Mouse (Mus musculus): ENCODE results near the gene Map3k14.

Gene Map3k14

GRCm38 (mm10) chr11:103236903-103237302 lies 30.4 kb downstream of the Map3k14 start:
- no peak for TF ChIP-seq GATA4 (IDR thresholded peaks at IDR 0.05; ENCODE audit: insufficient replicate concordance, low read length)

GRCm38 (mm10) chr11:103236431-103236830 lies 30.8 kb downstream of the Map3k14 start:
- no peak for TF ChIP-seq GATA4 (IDR thresholded peaks at IDR 0.05; ENCODE audit: insufficient replicate concordance, low read length)

- TF ChIP-seq GATA4 (IDR thresholded peaks at IDR 0.05; ENCODE audit: insufficient replicate concordance, low read length), result no peak
These were observed 31.6 kb downstream of the Map3k14 start for GRCm38 (mm10) chr11:103235702-103236101.

- no peak for TF ChIP-seq GATA4 (IDR thresholded peaks at IDR 0.05; ENCODE audit: insufficient replicate concordance, low read length)
These were observed 32.8 kb downstream of the Map3k14 start for GRCm38 (mm10) chr11:103234447-103234846.

- no peak for TF ChIP-seq GATA4 (IDR thresholded peaks at IDR 0.05; ENCODE audit: insufficient replicate concordance, low read length)
These were observed 34.3 kb downstream of the Map3k14 start for GRCm38 (mm10) chr11:103232966-103233365.

- TF ChIP-seq GATA4 (IDR thresholded peaks at IDR 0.05; ENCODE audit: insufficient replicate concordance, low read length), result no peak
These were observed 35.9 kb downstream of the Map3k14 start for GRCm38 (mm10) chr11:103231367-103231766.

GRCm38 (mm10) chr11:103230626-103231025 lies 36.6 kb downstream of the Map3k14 start:
- TF ChIP-seq GATA4 (IDR thresholded peaks at IDR 0.05; ENCODE audit: insufficient replicate concordance, low read length), result no peak

- no peak for TF ChIP-seq GATA4 (IDR thresholded peaks at IDR 0.05; ENCODE audit: insufficient replicate concordance, low read length)
These were observed 37.7 kb downstream of the Map3k14 start for GRCm38 (mm10) chr11:103229608-103230007.

- TF ChIP-seq GATA4 (IDR thresholded peaks at IDR 0.05; ENCODE audit: insufficient replicate concordance, low read length), result no peak
These were observed 43.3 kb downstream of the Map3k14 start for GRCm38 (mm10) chr11:103223951-103224456.

GRCm38 (mm10) chr11:103223444-103223843 lies 43.8 kb downstream of the Map3k14 start:
- TF ChIP-seq GATA4 (IDR thresholded peaks at IDR 0.05; ENCODE audit: insufficient replicate concordance, low read length), result no peak

- TF ChIP-seq GATA4 (IDR thresholded peaks at IDR 0.05; ENCODE audit: insufficient replicate concordance, low read length), result no peak
These were observed 45.8 kb downstream of the Map3k14 start for GRCm38 (mm10) chr11:103221437-103221836.

- TF ChIP-seq GATA4 (IDR thresholded peaks at IDR 0.05; ENCODE audit: insufficient replicate concordance, low read length), result no peak
These were observed 47.3 kb downstream of the Map3k14 start for GRCm38 (mm10) chr11:103219995-103220394.

GRCm38 (mm10) chr11:103219259-103219658 lies 48.0 kb downstream of the Map3k14 start:
- TF ChIP-seq GATA4 (IDR thresholded peaks at IDR 0.05; ENCODE audit: insufficient replicate concordance, low read length), result no peak

- TF ChIP-seq GATA4 (IDR thresholded peaks at IDR 0.05; ENCODE audit: insufficient replicate concordance, low read length), result no peak
These were observed 48.8 kb downstream of the Map3k14 start for GRCm38 (mm10) chr11:103218517-103218901.

- no peak for TF ChIP-seq GATA4 (IDR thresholded peaks at IDR 0.05; ENCODE audit: insufficient replicate concordance, low read length)
These were observed 49.3 kb downstream of the Map3k14 start, which contains the start of gene Spata32 for GRCm38 (mm10) chr11:103217790-103218516. Gene Spata32 (minus strand): TSS chr11:103218432.

- TF ChIP-seq GATA4 (IDR thresholded peaks at IDR 0.05; ENCODE audit: insufficient replicate concordance, low read length), result no peak
These were observed 51.9 kb downstream of the Map3k14 start for GRCm38 (mm10) chr11:103215355-103215754.

- no peak for TF ChIP-seq GATA4 (IDR thresholded peaks at IDR 0.05; ENCODE audit: insufficient replicate concordance, low read length)
These were observed 53.6 kb downstream of the Map3k14 start for GRCm38 (mm10) chr11:103213712-103214111.

Data from liver, adult (tissue).